Mouse (Mus musculus): ENCODE measurements around the gene Rnf220. TPM values are rescaled to one million over a fixed set of nuclear protein-coding genes. Genes with fewer than 3 reads are reported as not detected.
A peak's percentile ranks its signal among the peaks of the same experiment; 100 is the strongest.
"Not testable (repeated sequence)": the region's sequence is repeated elsewhere in the genome, so short reads cannot be mapped to it uniquely, and the experiment has no call there.

The Rnf220 gene
- total and polyA plus RNA-seq, 2 experiments, result 13.3 to 31.0 TPM

- WGBS, result 19% methylated on average over 2 of the region's 2 CpGs
Observed at GRCm38 (mm10) chr4:117267284-117267683, 229.6 kb downstream of the Rnf220 start.

DNA sequence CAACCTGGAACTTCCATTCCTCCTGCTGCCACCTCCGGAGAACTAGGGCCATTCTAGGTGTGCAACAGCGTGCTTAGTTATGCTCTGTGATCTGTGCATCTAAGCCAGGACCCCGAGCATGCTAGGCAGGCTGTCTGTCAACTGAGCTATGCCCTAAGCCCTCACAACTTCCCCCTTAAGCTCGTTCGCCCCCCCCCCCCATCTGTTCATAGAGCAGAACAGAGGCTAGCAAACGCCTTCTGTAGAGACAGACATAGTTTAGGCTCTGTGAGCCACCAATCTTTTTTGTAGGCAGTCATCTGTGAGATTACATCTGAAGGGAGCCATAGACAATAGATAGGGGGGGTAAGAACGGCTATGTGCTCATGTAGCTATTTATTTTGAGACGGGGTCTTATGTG lies 233.9 kb downstream of the Rnf220 start:
- Histone ChIP-seq H3K27me3 (ENCODE audit: control insufficient read depth, insufficient read depth, low read length) (no peaks in the 10 kb centered on the region), H3K9ac (ENCODE audit: low read depth, low read length) (no peak overlapping the region), H3K27ac (replicated peaks; ENCODE audit: insufficient read depth, low read depth, low read length) (no peak overlapping the region), H3K4me3 (ENCODE audit: insufficient read depth, low read depth, low read length) (no peak overlapping the region), H3K79me2 (ENCODE audit: control insufficient read depth, insufficient read depth, low read length) (0 out of 2 replicates have a peak, but pooled peaks cover 3% of the 10 kb centered on the region), H3K36me3 (ENCODE audit: control insufficient read depth, insufficient read depth, low read length) (no peaks in the 10 kb centered on the region), H3K4me1 (ENCODE audit: control insufficient read depth, insufficient read depth, low read length) (peaks cover 6% of the 10 kb centered on the region; the same call in 1 of the 2 replicates)
- TF ChIP-seq CTCF (IDR thresholded peaks at IDR 0.05; ENCODE audit: low read depth, low read length), result no peak
- no peak for TF ChIP-seq POLR2A (IDR thresholded peaks at IDR 0.05; ENCODE audit: extremely low read depth, insufficient read depth, low read length)
- DNase-seq (ENCODE audit: extremely low read depth, low read depth, low spot score), result no peak
- WGBS, result 88% methylated on average over 8 of the region's 8 CpGs

More at GRCm38 (mm10) chr4:117267284-117267683, 229.6 kb downstream of the Rnf220 start:
- 0 out of 2 replicates have a peak, but pooled peaks cover 2% of the 10 kb centered on the region for H3K36me3 ChIP-seq (ENCODE audit: control insufficient read depth, insufficient read depth, low read length)
- no peak overlapping the region for H3K4me3 ChIP-seq (ENCODE audit: insufficient read depth, low read depth, low read length)
- TF ChIP-seq CTCF (IDR thresholded peaks at IDR 0.05; ENCODE audit: low read depth, low read length) (peak; percentile 95), POLR2A (IDR thresholded peaks at IDR 0.05; ENCODE audit: extremely low read depth, insufficient read depth, low read length) (no peak)
- no peak for DNase-seq (ENCODE audit: extremely low read depth, low read depth, low spot score)
- no peaks in the 10 kb centered on the region for H3K27me3 ChIP-seq (ENCODE audit: control insufficient read depth, insufficient read depth, low read length)
- H3K27ac ChIP-seq (replicated peaks; ENCODE audit: insufficient read depth, low read depth, low read length), result no peak overlapping the region
- no peak overlapping the region for H3K9ac ChIP-seq (ENCODE audit: low read depth, low read length)
- no peaks in the 10 kb centered on the region for H3K79me2 ChIP-seq (ENCODE audit: control insufficient read depth, insufficient read depth, low read length)
- H3K4me1 ChIP-seq (ENCODE audit: control insufficient read depth, insufficient read depth, low read length), result no peaks in the 10 kb centered on the region

- Histone ChIP-seq H3K4me1 (ENCODE audit: control insufficient read depth, insufficient read depth, low read length) (peaks cover 6% of the 10 kb centered on the region; the same call in 1 of the 2 replicates), H3K27me3 (ENCODE audit: control insufficient read depth, insufficient read depth, low read length) (no peaks in the 10 kb centered on the region), H3K9ac (ENCODE audit: low read depth, low read length) (no peak overlapping the region), H3K27ac (replicated peaks; ENCODE audit: insufficient read depth, low read depth, low read length) (no peak overlapping the region), H3K79me2 (ENCODE audit: control insufficient read depth, insufficient read depth, low read length) (0 out of 2 replicates have a peak, but pooled peaks cover 3% of the 10 kb centered on the region), H3K4me3 (ENCODE audit: insufficient read depth, low read depth, low read length) (no peak overlapping the region), H3K36me3 (ENCODE audit: control insufficient read depth, insufficient read depth, low read length) (no peaks in the 10 kb centered on the region)
- TF ChIP-seq CTCF (IDR thresholded peaks at IDR 0.05; ENCODE audit: low read depth, low read length) (no peak), POLR2A (IDR thresholded peaks at IDR 0.05; ENCODE audit: extremely low read depth, insufficient read depth, low read length) (no peak)
- peak; percentile 40 for DNase-seq (ENCODE audit: extremely low read depth, low read depth, low spot score)
- 34% methylated on average over 13 of the region's 13 CpGs for WGBS
Observed at GRCm38 (mm10) chr4:117262101-117262913, 234.5 kb downstream of the Rnf220 start.

DNA sequence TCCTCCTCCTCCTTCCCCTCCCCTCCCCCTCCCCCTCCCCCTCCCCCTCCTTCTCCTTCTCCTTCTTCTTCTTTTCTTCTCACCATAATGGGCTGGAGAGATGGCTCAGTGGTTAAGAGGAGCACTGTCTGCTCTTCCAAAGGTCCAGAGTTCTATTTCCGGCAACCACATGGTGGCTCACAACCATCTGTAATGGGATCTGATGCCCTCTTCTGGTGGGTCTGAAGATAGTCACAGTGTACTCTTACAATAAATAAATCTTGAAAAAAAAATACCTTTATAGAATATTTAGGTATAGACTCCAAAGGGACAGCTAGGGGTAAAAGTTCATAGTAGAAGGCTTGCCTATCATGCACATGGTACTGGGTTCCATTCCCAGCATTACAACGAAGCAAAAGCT lies 235.6 kb downstream of the Rnf220 start:
- 79% methylated on average over 2 of the region's 2 CpGs for WGBS
- TF ChIP-seq POLR2A (IDR thresholded peaks at IDR 0.05; ENCODE audit: extremely low read depth, insufficient read depth, low read length) (no peak), CTCF (IDR thresholded peaks at IDR 0.05; ENCODE audit: low read depth, low read length) (no peak)
- H3K4me3 ChIP-seq (ENCODE audit: insufficient read depth, low read depth, low read length), result no peak overlapping the region
- H3K9ac ChIP-seq (ENCODE audit: low read depth, low read length), result no peak overlapping the region
- no peak for DNase-seq (ENCODE audit: extremely low read depth, low read depth, low spot score)
- 0 out of 2 replicates have a peak, but pooled peaks cover 3% of the 10 kb centered on the region for H3K79me2 ChIP-seq (ENCODE audit: control insufficient read depth, insufficient read depth, low read length)
- H3K27ac ChIP-seq (replicated peaks; ENCODE audit: insufficient read depth, low read depth, low read length), result no peak overlapping the region
- H3K36me3 ChIP-seq (ENCODE audit: control insufficient read depth, insufficient read depth, low read length), result no peaks in the 10 kb centered on the region
- no peaks in the 10 kb centered on the region for H3K27me3 ChIP-seq (ENCODE audit: control insufficient read depth, insufficient read depth, low read length)
- H3K4me1 ChIP-seq (ENCODE audit: control insufficient read depth, insufficient read depth, low read length), result peaks cover 6% of the 10 kb centered on the region; the same call in 1 of the 2 replicates

DNA sequence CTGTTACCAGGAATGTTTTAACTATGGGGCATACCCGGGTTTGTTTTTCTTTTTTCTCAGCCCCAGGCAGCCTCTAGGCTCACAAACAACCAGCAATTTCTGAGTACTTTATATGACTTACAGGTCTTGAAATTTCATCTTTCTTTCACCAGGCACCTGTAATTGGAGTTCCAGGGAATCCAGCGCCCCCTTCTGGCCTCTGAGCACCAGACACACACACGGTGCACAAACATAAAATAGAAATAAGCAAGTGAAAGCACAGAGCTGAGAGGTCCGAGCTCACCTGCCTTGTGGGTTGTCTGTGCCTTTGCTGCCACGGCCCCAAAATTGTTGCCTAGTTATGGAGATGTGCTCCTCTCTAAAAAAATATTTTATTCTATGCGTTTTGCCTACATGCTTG lies 236.9 kb downstream of the Rnf220 start:
- not testable (repeated sequence) for H3K9ac ChIP-seq (ENCODE audit: low read depth, low read length); H3K4me1 ChIP-seq (ENCODE audit: control insufficient read depth, insufficient read depth, low read length); H3K27me3 ChIP-seq (ENCODE audit: control insufficient read depth, insufficient read depth, low read length); DNase-seq (ENCODE audit: extremely low read depth, low read depth, low spot score); H3K4me3 ChIP-seq (ENCODE audit: insufficient read depth, low read depth, low read length); H3K27ac ChIP-seq (replicated peaks; ENCODE audit: insufficient read depth, low read depth, low read length); H3K79me2 ChIP-seq (ENCODE audit: control insufficient read depth, insufficient read depth, low read length); H3K36me3 ChIP-seq (ENCODE audit: control insufficient read depth, insufficient read depth, low read length)
- 83% methylated on average over 6 of the region's 6 CpGs for WGBS
- TF ChIP-seq CTCF (IDR thresholded peaks at IDR 0.05; ENCODE audit: low read depth, low read length), result peak; percentile 37

- TF ChIP-seq CTCF (IDR thresholded peaks at IDR 0.05; ENCODE audit: low read depth, low read length) (no peak), POLR2A (IDR thresholded peaks at IDR 0.05; ENCODE audit: extremely low read depth, insufficient read depth, low read length) (no peak)
- peaks cover 6% of the 10 kb centered on the region; the same call in 1 of the 2 replicates for H3K79me2 ChIP-seq (ENCODE audit: control insufficient read depth, insufficient read depth, low read length)
- WGBS, result 54% methylated on average over 6 of the region's 6 CpGs
- H3K4me3 ChIP-seq (ENCODE audit: insufficient read depth, low read depth, low read length), result no peak overlapping the region
- peak; percentile 62 for DNase-seq (ENCODE audit: extremely low read depth, low read depth, low spot score)
- H3K27me3 ChIP-seq (ENCODE audit: control insufficient read depth, insufficient read depth, low read length), result no peaks in the 10 kb centered on the region
- no peak overlapping the region for H3K27ac ChIP-seq (replicated peaks; ENCODE audit: insufficient read depth, low read depth, low read length)
- H3K36me3 ChIP-seq (ENCODE audit: control insufficient read depth, insufficient read depth, low read length), result no peaks in the 10 kb centered on the region
- H3K9ac ChIP-seq (ENCODE audit: low read depth, low read length), result no peak overlapping the region
- peaks cover 17% of the 10 kb centered on the region for H3K4me1 ChIP-seq (ENCODE audit: control insufficient read depth, insufficient read depth, low read length)
Observed at GRCm38 (mm10) chr4:117254672-117255071, 242.2 kb downstream of the Rnf220 start.

Data from liver, adult 2 months (tissue).